Mouse (Mus musculus) neutrophil, adult 5-6 weeks (primary cell): ENCODE data around the gene D230025D16Rik. TPM values are rescaled to one million over a fixed set of nuclear protein-coding genes. Genes with fewer than 3 reads are reported as not detected.
"Not testable (repeated sequence)": the region's sequence is repeated elsewhere in the genome, so short reads cannot be mapped to it uniquely, and the experiment has no call there.

Source experiments
- ATAC-seq: fragments of 151-379, 151-347 bp; 2 replicates; pipeline ENCODE4 v1.8.0; 2017; ENCODE audit warnings: mild to moderate bottlenecking, moderate TSS enrichment; ENCODE audit not compliant: insufficient number of reproducible peaks, poor library complexity, low FRiP score, severe bottlenecking; ENCODE audit errors: extremely low read depth
- total RNA-seq: library from RNA; stranded (forward); fragments of 200-1000 nt; gene quantifications from 2 replicates; pipeline ENCODE4 v1.2.3, GENCODE M21; 2017

The D230025D16Rik gene
- total RNA-seq, 1 experiment from 2014 or later: 29.0 TPM

GRCm38 (mm10) chr8:105288231-105288630, 63.3 kb downstream of the D230025D16Rik start:
- no peak for ATAC-seq

GRCm38 (mm10) chr8:105288958-105289732, 64.2 kb downstream of the D230025D16Rik start:
- peak; percentile 73 for ATAC-seq

- 0 out of 2 replicates have a peak, but pooled peaks have one; percentile 17 for ATAC-seq
Observed at GRCm38 (mm10) chr8:105289805-105290460, 65.0 kb downstream of the D230025D16Rik start, which contains the start of gene 4931428F04Rik. Gene 4931428F04Rik, minus strand, starts transcription at chr8:105289864.

- ATAC-seq: peak; percentile 55
Observed at GRCm38 (mm10) chr8:105290554-105291314, 65.8 kb downstream of the D230025D16Rik start.

GRCm38 (mm10) chr8:105291364-105291763, 66.4 kb downstream of the D230025D16Rik start:
- not testable (repeated sequence) for ATAC-seq

GRCm38 (mm10) chr8:105291802-105292201, 66.9 kb downstream of the D230025D16Rik start:
- not testable (repeated sequence) for ATAC-seq

GRCm38 (mm10) chr8:105292471-105292870, 67.5 kb downstream of the D230025D16Rik start:
- no peak for ATAC-seq

GRCm38 (mm10) chr8:105293405-105293804, 68.5 kb downstream of the D230025D16Rik start:
- no peak for ATAC-seq

- no peak for ATAC-seq
Observed at GRCm38 (mm10) chr8:105294776-105295175, 69.8 kb downstream of the D230025D16Rik start.

- no peak for ATAC-seq
Observed at GRCm38 (mm10) chr8:105295256-105295655, 70.3 kb downstream of the D230025D16Rik start.

GRCm38 (mm10) chr8:105295895-105296573, 71.1 kb downstream of the D230025D16Rik start, which contains the start of gene Exoc3l:
Gene Exoc3l, minus strand, starts transcription at chr8:105296101.
- ATAC-seq: no peak

GRCm38 (mm10) chr8:105297511-105298192, 72.7 kb downstream of the D230025D16Rik start, which contains the start of gene E2f4:
Gene E2f4, plus strand, starts transcription at chr8:105297663.
- peak; percentile 86 for ATAC-seq

- ATAC-seq: no peak
Observed at GRCm38 (mm10) chr8:105298351-105299252, 73.7 kb downstream of the D230025D16Rik start.

- no peak for ATAC-seq
Observed at GRCm38 (mm10) chr8:105299962-105300361, 75.0 kb downstream of the D230025D16Rik start.
